Mouse (Mus musculus) CH12.LX (cell line): ENCODE data around the gene Poglut1. TPM values are rescaled to one million over a fixed set of nuclear protein-coding genes. Genes with fewer than 3 reads are reported as not detected.

Experiments
- DNase-seq: peaks from one replicate; pipeline ENCODE4 v3.0.0-alpha.2; 2013; ENCODE audit errors: extremely low read depth
- H3K27ac ChIP-seq: 2 replicates; pipeline ENCODE4 v1.5.1; 2012; ENCODE audit warnings: low read depth, mild to moderate bottlenecking, control low read depth, moderate library complexity; ENCODE audit not compliant: insufficient read depth
- H3K27me3 ChIP-seq: replicated peaks from 2 replicates; pipeline ENCODE3; 2012; ENCODE audit warnings: inconsistent platforms
- H3K36me3 ChIP-seq, 2 experiments: replicated peaks in 1 of 2; 2 replicates each; pipeline versions ENCODE3 to v1.6.1; 2012; ENCODE audit warnings: inconsistent platforms in 1 of 2, low read length in 1 of 2, mild to moderate bottlenecking in 1 of 2, mixed read lengths in 1 of 2, moderate library complexity in 1 of 2; ENCODE audit not compliant: control insufficient read depth in 1 of 2, insufficient read depth in 1 of 2
- H3K4me1 ChIP-seq, 2 experiments: 2 replicates each; pipeline ENCODE4 v1.6.1; 2012; ENCODE audit warnings: inconsistent platforms in 1 of 2, moderate library complexity in 1 of 2; ENCODE audit not compliant: insufficient read depth in 2 of 2, control insufficient read depth in 1 of 2
- H3K4me2 ChIP-seq: 2 replicates; pipeline ENCODE4 v1.6.1; 2012; ENCODE audit warnings: low read depth, mild to moderate bottlenecking, control low read depth; ENCODE audit not compliant: poor library complexity, insufficient read depth, severe bottlenecking
- H3K4me3 ChIP-seq, 3 experiments: fragments of 150-350 bp in 1 of 3; sonication (generic) in 1 of 3; replicated peaks in 1 of 3; 2 replicates each; pipeline versions ENCODE3 to v1.5.1; 2011 to 2012; ENCODE audit warnings: low read depth in 2 of 3, low read length in 2 of 3, mild to moderate bottlenecking in 2 of 3, moderate library complexity in 2 of 3, control low read depth in 1 of 3, improper control_type of control experiment in 1 of 3, inconsistent platforms in 1 of 3, mixed read lengths in 1 of 3; ENCODE audit not compliant: poor library complexity in 1 of 3
- H3K79me2 ChIP-seq: replicated peaks from 2 replicates; pipeline ENCODE4 v1.6.1; 2012; ENCODE audit warnings: mild to moderate bottlenecking, moderate library complexity; ENCODE audit not compliant: control insufficient read depth, poor library complexity, insufficient read depth, severe bottlenecking; ENCODE audit errors: extremely low read depth
- H3K9ac ChIP-seq: 2 replicates; pipeline ENCODE4 v1.6.1; 2012; ENCODE audit warnings: low read depth, mild to moderate bottlenecking, control low read depth, moderate library complexity; ENCODE audit not compliant: insufficient read depth
- H3K9me3 ChIP-seq: replicated peaks from 2 replicates; pipeline ENCODE3; 2012; ENCODE audit warnings: low read length, inconsistent platforms, mixed read lengths
- BHLHE40 ChIP-seq: IDR thresholded peaks from 2 replicates; pipeline ENCODE4 v1.6.1; 2011; ENCODE audit warnings: mild to moderate bottlenecking, low read depth, low read length, improper control_type of control experiment
- CHD1 ChIP-seq: IDR thresholded peaks from 2 replicates; pipeline ENCODE4 v1.6.1; 2012; ENCODE audit warnings: low read depth, low read length, improper control_type of control experiment, inconsistent platforms
- CHD2 ChIP-seq: IDR thresholded peaks from 2 replicates; pipeline ENCODE4 v1.6.1; 2011; ENCODE audit warnings: low read length, improper control_type of control experiment
- CTCF ChIP-seq, 2 experiments: IDR thresholded peaks in 1 of 2; conservative IDR thresholded peaks in 1 of 2; 2 replicates each; pipeline ENCODE4 v1.5.1; 2011 to 2012; ENCODE audit warnings: low read depth in 2 of 2, low read length in 2 of 2, improper control_type of control experiment in 1 of 2, inconsistent platforms in 1 of 2, mild to moderate bottlenecking in 1 of 2, moderate library complexity in 1 of 2
- E2F4 ChIP-seq: IDR thresholded peaks from 2 replicates; pipeline ENCODE4 v1.6.1; 2011; ENCODE audit warnings: low read depth, low read length, improper control_type of control experiment; ENCODE audit not compliant: insufficient replicate concordance
- ELF1 ChIP-seq: IDR thresholded peaks from 2 replicates; pipeline ENCODE4 v1.6.1; 2014; ENCODE audit warnings: low read depth, mild to moderate bottlenecking, inconsistent platforms, low read length, improper control_type of control experiment
- ETS1 ChIP-seq: conservative IDR thresholded peaks from 2 replicates; pipeline ENCODE4 v1.6.1; 2012; ENCODE audit warnings: low read depth, mild to moderate bottlenecking, inconsistent platforms, low read length, improper control_type of control experiment, moderate library complexity
- IRF4 ChIP-seq: IDR thresholded peaks from 2 replicates; pipeline ENCODE4 v1.6.1; 2014; ENCODE audit warnings: low read depth, mild to moderate bottlenecking, inconsistent platforms, low read length, improper control_type of control experiment
- JUN ChIP-seq: IDR thresholded peaks from 2 replicates; pipeline ENCODE4 v1.6.1; 2011; ENCODE audit warnings: low read depth, mild to moderate bottlenecking, low read length, improper control_type of control experiment, moderate library complexity; ENCODE audit not compliant: insufficient read depth
- JUND ChIP-seq: conservative IDR thresholded peaks from 2 replicates; pipeline ENCODE4 v1.6.1; 2011; ENCODE audit warnings: low read depth, low read length, improper control_type of control experiment
- KAT2A ChIP-seq: IDR thresholded peaks from 2 replicates; pipeline ENCODE4 v1.6.1; 2012; ENCODE audit warnings: low read length, improper control_type of control experiment, inconsistent platforms; ENCODE audit not compliant: insufficient replicate concordance
- MAFK ChIP-seq: IDR thresholded peaks from 2 replicates; pipeline ENCODE4 v1.6.1; 2011; ENCODE audit warnings: low read length, improper control_type of control experiment; ENCODE audit not compliant: insufficient replicate concordance
- MAX ChIP-seq: IDR thresholded peaks from 2 replicates; pipeline ENCODE4 v1.6.1; 2011; ENCODE audit warnings: low read length, improper control_type of control experiment
- MAZ ChIP-seq: IDR thresholded peaks from 2 replicates; pipeline ENCODE4 v1.6.1; 2012; ENCODE audit warnings: low read depth, mild to moderate bottlenecking, inconsistent platforms, low read length, improper control_type of control experiment, moderate library complexity
- MEF2A ChIP-seq: IDR thresholded peaks from 2 replicates; pipeline ENCODE4 v1.6.1; 2014; ENCODE audit warnings: low read depth, mild to moderate bottlenecking, inconsistent platforms, low read length, improper control_type of control experiment, borderline replicate concordance
- MXI1 ChIP-seq: IDR thresholded peaks from 2 replicates; pipeline ENCODE4 v1.6.1; 2011; ENCODE audit warnings: mild to moderate bottlenecking, low read depth, low read length, improper control_type of control experiment
- MYC ChIP-seq: IDR thresholded peaks from 2 replicates; pipeline ENCODE4 v1.6.1; 2011; ENCODE audit warnings: low read depth, mild to moderate bottlenecking, improper control_type of control experiment, low read length
- NELFE ChIP-seq: IDR thresholded peaks from 2 replicates; pipeline ENCODE4 v1.6.1; 2011; ENCODE audit warnings: low read depth, low read length, improper control_type of control experiment
- NRF1 ChIP-seq: IDR thresholded peaks from 2 replicates; pipeline ENCODE4 v1.6.1; 2014; ENCODE audit warnings: low read depth, mild to moderate bottlenecking, inconsistent platforms, low read length, improper control_type of control experiment, moderate library complexity
- POLR2A ChIP-seq: IDR thresholded peaks from 2 replicates; pipeline ENCODE4 v1.6.1; 2011; ENCODE audit warnings: low read depth, mild to moderate bottlenecking, improper control_type of control experiment, low read length
- POLR2AphosphoS2 ChIP-seq: IDR thresholded peaks from 2 replicates; pipeline ENCODE4 v1.6.1; 2011; ENCODE audit warnings: low read depth, low read length, improper control_type of control experiment
- RAD21 ChIP-seq: IDR thresholded peaks from 2 replicates; pipeline ENCODE4 v1.6.1; 2011; ENCODE audit warnings: low read depth, mild to moderate bottlenecking, low read length, improper control_type of control experiment, moderate library complexity
- SIN3A ChIP-seq: IDR thresholded peaks from 2 replicates; pipeline ENCODE4 v1.6.1; 2012; ENCODE audit warnings: low read length, improper control_type of control experiment, inconsistent platforms
- SMC3 ChIP-seq: IDR thresholded peaks from 2 replicates; pipeline ENCODE4 v1.6.1; 2011; ENCODE audit warnings: low read depth, low read length, improper control_type of control experiment
- TBP ChIP-seq: conservative IDR thresholded peaks from 2 replicates; pipeline ENCODE4 v1.6.1; 2011; ENCODE audit warnings: low read depth, low read length, improper control_type of control experiment
- USF2 ChIP-seq: conservative IDR thresholded peaks from 2 replicates; pipeline ENCODE4 v1.6.1; 2011; ENCODE audit warnings: low read depth, low read length, improper control_type of control experiment
- ZC3H11A ChIP-seq: IDR thresholded peaks from 2 replicates; pipeline ENCODE4 v1.6.1; 2012; ENCODE audit warnings: low read depth, mild to moderate bottlenecking, inconsistent platforms, low read length, improper control_type of control experiment
- ZKSCAN1 ChIP-seq: IDR thresholded peaks from 2 replicates; pipeline ENCODE4 v1.6.1; 2012; ENCODE audit warnings: low read depth, inconsistent platforms, low read length, improper control_type of control experiment, borderline replicate concordance
- ZMIZ1 ChIP-seq: IDR thresholded peaks from 2 replicates; pipeline ENCODE4 v1.6.1; 2012; ENCODE audit warnings: low read depth, mild to moderate bottlenecking, inconsistent platforms, low read length, improper control_type of control experiment
- ZNF384 ChIP-seq: IDR thresholded peaks from 2 replicates; pipeline ENCODE4 v1.6.1; 2012; ENCODE audit warnings: low read depth, low read length, improper control_type of control experiment, inconsistent platforms
- dilution Hi-C: fragments of 300-500 bp; cut with MboI; formaldehyde crosslinking; loops from 2 replicates; pipeline ENCODE4 v1.14.3; 2020; ENCODE audit warnings: low sequenced_read_pairs; ENCODE audit not compliant: extremely low pct_unique_long_range_greater_than_20kb, extremely low pct_ligation_motif_present
- in situ Hi-C: fragments of 300-500 bp; cut with MboI; formaldehyde crosslinking; loops from 3 replicates; pipeline ENCODE4 v1.14.3; 2019; ENCODE audit warnings: low sequenced_read_pairs, low pct_ligation_motif_present, low pct_unique_long_range_greater_than_20kb, mixed read lengths
- polyA plus RNA-seq: library from polyadenylated mRNA; unstranded; fragments of >175 nt; gene quantifications from 2 replicates; pipeline ENCODE4 v1.2.1, GENCODE M21; 2012; ENCODE audit warnings: low read depth; ENCODE audit not compliant: insufficient read length
- total RNA-seq, 2 experiments: library from RNA; depleted of rRNA; stranded (reverse); fragments of 300-350 nt in 1 of 2; fragments of >200 nt in 1 of 2; gene quantifications; 2 replicates each; pipeline ENCODE4 v1.2.3; 2012 to 2014

The Poglut1 gene
- total and polyA plus RNA-seq, 3 experiments = 41.4 to 65.6 (median 54.7) TPM

- Histone ChIP-seq H3K4me3 (no peak overlapping the region), H3K9me3 (no peaks in the 10 kb centered on the region), H3K27ac (no peak overlapping the region), H3K36me3 (peaks cover 51 to 84% of the 10 kb centered on the region in 2 experiments), H3K27me3 (no peaks in the 10 kb centered on the region), H3K79me2 (no peaks in the 10 kb centered on the region), H3K9ac (no peak overlapping the region), H3K4me2 (no peak overlapping the region), H3K4me1 (no peaks in the 10 kb centered on the region)
- dilution Hi-C loops (no loop called here), in situ Hi-C loops (loop anchor here (25.0 kb wide), 1 partner anchor 499 kb away; no protein-coding TSS in a partner anchor)
- TF ChIP-seq MAZ (no peak), POLR2A (no peak), KAT2A (no peak), POLR2AphosphoS2 (no peak), USF2 (no peak), ZMIZ1 (no peak), MAX (no peak), JUN (no peak), ZKSCAN1 (no peak), MXI1 (no peak), TBP (no peak), BHLHE40 (no peak), E2F4 (no peak), CTCF (conservative IDR thresholded peaks at IDR 0.05 in 1 of 2, IDR thresholded peaks at IDR 0.05 in 1 of 2; ENCODE audit: low read depth in 2 of 2, low read length in 2 of 2) (no peak)
- no peak for DNase-seq
Measured at GRCm38 (mm10) chr16:38510846-38511245, 39.2 kb downstream of the Poglut1 start.

GRCm38 (mm10) chr16:38506041-38506634, 43.9 kb downstream of the Poglut1 start:
- TF ChIP-seq ZNF384 (peak; percentile 15; the same call in 1 of the 2 replicates), ELF1 (peak; percentile 28; the same call in 1 of the 2 replicates), BHLHE40 (0 out of 2 replicates have a peak, but pooled peaks have one; percentile 27), USF2 (no peak), JUND (peak; percentile 33; the same call in 1 of the 2 replicates), SMC3 (peak; percentile 100), IRF4 (0 out of 2 replicates have a peak, but pooled peaks have one; percentile 49), NRF1 (peak; percentile 40; the same call in 1 of the 2 replicates), CTCF (conservative IDR thresholded peaks at IDR 0.05 in 1 of 2, IDR thresholded peaks at IDR 0.05 in 1 of 2; ENCODE audit: low read depth in 2 of 2, low read length in 2 of 2) (peak; percentile 97 to 99), NELFE (peak; percentile 49; the same call in 1 of the 2 replicates), ZC3H11A (peak; percentile 99), SIN3A (peak; percentile 58; the same call in 1 of the 2 replicates), CHD1 (no peak), MEF2A (peak; percentile 49), MAFK (peak; percentile 62; the same call in 1 of the 2 replicates), TBP (no peak), ETS1 (no peak), CHD2 (no peak), RAD21 (no peak; the same call in none of the 2 replicates), MYC (peak; percentile 67)
- in situ Hi-C loops = loop anchor here (25.0 kb wide), 1 partner anchor 494 kb away; no protein-coding TSS in a partner anchor
- Histone ChIP-seq H3K4me1 (no peaks in the 10 kb centered on the region), H3K27me3 (no peaks in the 10 kb centered on the region), H3K36me3 (peaks cover 59 to 84% of the 10 kb centered on the region in 2 experiments), H3K4me2 (no peak overlapping the region), H3K9ac (no peak overlapping the region), H3K4me3 (no peak overlapping the region), H3K9me3 (no peaks in the 10 kb centered on the region), H3K27ac (no peak overlapping the region), H3K79me2 (no peaks in the 10 kb centered on the region)
- dilution Hi-C loops = no loop called here
- peak; percentile 77 for DNase-seq
